Mouse (Mus musculus) adrenal gland, adult 2 months (tissue): ENCODE results near the gene Nfkbil1. TPM values are rescaled to one million over a fixed set of nuclear protein-coding genes. Genes with fewer than 3 reads are reported as not detected.

ENCODE experiments used
- DNase-seq: peaks from one replicate; pipeline ENCODE4 v3.0.0; 2021
- microRNA-seq, 2 experiments: library from miRNA; unstranded; fragments of <30 nt; microRNA quantifications; one replicate each; pipeline ENCODE4 v1.2.0; 2021
- polyA plus RNA-seq: library from polyadenylated mRNA; depleted of rRNA; stranded (reverse); fragments of >200 nt; gene quantifications from 2 replicates; pipeline ENCODE4 v1.2.3, GENCODE M21; 2012; rRNA removed
- total RNA-seq, 2 experiments: library from RNA; stranded (reverse); gene quantifications; 2 replicates each; pipeline ENCODE4 v1.2.3; 2021

The Nfkbil1 gene
- total and polyA plus RNA-seq, 3 experiments = 14.1 to 52.3 (median 19.4) TPM

DNA sequence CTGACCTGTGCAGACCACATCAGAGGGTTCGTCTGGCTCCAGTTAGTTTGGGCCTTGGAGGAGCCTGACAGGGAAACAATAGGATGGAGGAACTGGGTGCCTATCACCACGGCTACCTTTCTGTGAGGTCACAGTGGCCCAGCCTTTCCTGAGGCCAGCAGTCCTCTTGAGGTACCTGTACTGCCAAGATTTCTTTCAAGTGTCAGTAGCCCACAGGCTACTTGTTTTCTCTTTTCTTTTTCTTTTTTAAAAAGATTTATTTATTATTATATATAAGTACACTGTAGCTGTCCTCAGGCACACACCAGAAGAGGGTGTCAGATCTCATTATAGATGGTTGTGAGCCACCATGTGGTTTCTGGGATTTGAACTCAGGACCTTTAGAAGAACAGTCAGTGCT, 59.6 kb downstream of the Nfkbil1 start, which contains the start of gene Aif1:
Gene Aif1, minus strand, starts transcription at position 101 of the 400 bp plus-strand sequence.
- no peak for DNase-seq

DNA sequence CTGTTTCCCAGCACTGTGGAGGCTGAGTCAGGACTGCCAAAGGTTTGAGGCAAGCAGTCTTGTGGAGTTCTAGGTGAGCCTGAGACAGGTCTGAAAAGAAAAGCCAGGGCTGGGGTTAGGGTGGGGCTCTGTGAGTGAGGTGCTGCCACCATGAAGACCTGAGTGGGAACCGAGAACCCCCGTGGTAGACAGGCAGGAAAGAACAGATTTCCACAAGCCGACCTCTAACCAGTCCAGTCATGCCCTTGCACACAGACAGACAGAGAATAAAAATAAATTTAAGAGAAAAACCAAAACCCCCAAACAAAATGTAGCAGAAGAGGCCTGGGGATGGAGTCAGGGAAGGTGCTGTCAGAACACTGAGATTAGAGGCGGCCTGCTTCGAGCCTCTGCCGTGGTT, 60.2 kb downstream of the Nfkbil1 start:
- no peak for DNase-seq

DNA sequence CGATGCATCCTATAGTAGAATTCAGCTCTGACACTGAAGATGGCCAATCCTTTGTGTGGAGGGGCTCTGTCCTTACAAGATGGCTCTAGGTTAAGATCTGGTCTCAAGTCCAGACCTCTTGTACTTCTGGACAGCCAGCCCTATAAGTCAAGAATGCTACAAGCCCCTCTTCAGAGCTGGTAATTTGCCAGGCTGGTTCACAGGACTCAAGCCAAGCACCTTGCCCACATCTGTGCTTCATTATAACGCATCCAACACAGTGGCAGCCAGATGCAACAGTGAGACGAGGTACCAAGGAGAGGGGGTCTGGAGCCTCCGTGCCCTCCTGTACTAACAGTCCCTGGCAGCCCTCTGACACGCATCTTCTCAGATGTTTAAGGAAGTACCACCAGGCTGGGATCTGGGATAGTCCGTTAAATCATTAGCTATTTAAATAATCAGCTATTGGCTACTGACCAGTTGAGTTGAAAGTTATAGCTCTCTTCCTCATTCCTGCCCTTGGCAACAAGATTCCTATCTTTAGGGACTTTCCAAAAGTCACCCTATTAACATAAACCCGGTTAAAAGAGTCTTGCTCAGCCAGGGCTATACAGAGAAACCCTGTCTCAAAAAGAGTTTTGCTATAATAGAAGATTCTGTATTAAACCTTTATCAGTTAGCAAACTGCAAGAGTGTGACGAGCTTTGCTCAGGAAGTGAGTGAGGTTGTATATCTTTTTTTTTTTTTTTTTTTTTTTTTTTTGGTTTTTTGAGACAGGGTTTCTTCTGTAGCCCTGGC, 61.2 kb downstream of the Nfkbil1 start:
- no peak for DNase-seq

DNA sequence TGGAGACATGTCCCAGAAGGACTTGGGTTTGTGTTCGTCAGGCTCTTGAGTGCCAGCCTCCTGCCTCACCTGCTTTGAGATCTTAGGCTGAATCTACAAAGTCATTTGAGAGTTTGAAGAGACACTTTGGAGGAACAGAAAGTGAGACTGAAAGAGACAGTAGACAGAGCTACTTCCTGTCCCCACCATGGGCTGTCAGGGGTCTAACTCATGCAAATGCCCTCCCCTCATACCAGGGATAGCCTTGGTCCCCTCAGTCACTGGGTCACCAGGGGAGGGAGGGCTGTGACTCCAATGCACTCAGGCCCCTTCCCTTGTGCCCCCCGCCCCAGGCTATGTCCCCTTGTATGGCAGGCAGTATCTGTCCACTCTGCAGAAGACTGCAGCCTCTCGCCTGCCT, 62.3 kb downstream of the Nfkbil1 start:
- no peak for DNase-seq

DNA sequence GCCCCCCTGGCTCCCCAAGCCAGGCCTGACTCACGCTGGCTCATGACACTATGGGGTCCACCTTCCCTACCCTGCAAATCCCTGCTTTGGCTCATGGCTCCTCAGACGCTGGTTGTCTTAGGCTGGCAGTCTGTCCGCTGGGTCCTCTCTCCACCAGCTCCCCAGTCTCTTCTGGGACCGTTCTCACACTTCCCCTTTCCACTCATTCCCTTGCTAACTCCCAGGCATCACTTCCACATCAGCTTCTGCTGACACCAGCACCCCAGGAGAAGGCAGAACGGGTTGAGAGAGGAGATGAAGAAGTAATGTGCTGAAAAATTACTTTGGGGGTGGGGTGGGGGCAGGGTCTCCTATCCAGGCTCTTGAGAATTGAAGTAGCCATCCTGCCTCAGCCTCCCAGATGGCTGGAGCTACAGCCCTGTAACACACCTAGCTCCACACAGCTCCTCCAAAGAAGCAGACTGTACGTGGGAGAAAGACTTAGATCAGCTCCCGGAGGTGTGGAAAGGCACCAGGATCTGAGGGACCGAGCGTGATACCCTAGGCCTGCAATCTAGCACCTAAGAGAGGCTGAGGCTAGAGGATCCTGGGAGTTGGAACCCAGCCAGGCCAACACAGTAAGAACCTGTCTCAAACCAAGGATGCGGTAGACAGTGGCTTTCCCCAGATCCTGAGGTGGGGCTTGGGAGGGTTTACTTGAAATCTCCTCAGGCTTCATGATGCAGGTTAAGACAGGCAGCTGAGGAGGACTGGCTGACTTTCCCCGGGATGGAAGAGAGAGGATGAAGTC, 63.0 kb downstream of the Nfkbil1 start:
- DNase-seq = no peak

Small RNAs within 50 kb of the gene (microRNA-seq; reads per million reads assigned to microRNA genes)
- gene Mir6973a = 0 reads per million in 2 experiments
- gene Mir6974 = 0 reads per million in 2 experiments
- 0 reads per million in 2 experiments for gene Mir6975
- gene Mir8094 = 0 reads per million in 2 experiments

Other genes starting within 250 kb of the Nfkbil1 start
Only the 30 nearest of the 35 such genes appear.
- under 1 TPM; 0.75 to 0.93 TPM for gene Msh5, start 189.0 kb downstream of the Nfkbil1 start, total RNA-seq
- gene Msh5, start 189.0 kb downstream of the Nfkbil1 start, polyA plus RNA-seq = 1.3 and 1.7 TPM in 2 replicates
- 100 to 1,000 TPM in 1 of 2 experiments, 10 to 100 TPM in 1; 80.8 to 136 TPM for gene Clic1, start 185.8 kb downstream of the Nfkbil1 start, total RNA-seq
- gene Clic1, start 185.8 kb downstream of the Nfkbil1 start, polyA plus RNA-seq = 62.2 and 64.1 TPM in 2 replicates
- 10 to 100 TPM in 1 of 2 experiments, 1 to 10 TPM in 1; 7.2 to 26.6 TPM for gene Ddah2, start 176.8 kb downstream of the Nfkbil1 start, total RNA-seq
- gene Ddah2, start 176.8 kb downstream of the Nfkbil1 start, polyA plus RNA-seq = 25.9 and 35.6 TPM in 2 replicates
- not detected for gene Ly6g6c, start 170.4 kb downstream of the Nfkbil1 start, total RNA-seq
- gene Ly6g6c, start 170.4 kb downstream of the Nfkbil1 start, polyA plus RNA-seq = not detected in 2 replicates
- not detected for gene Mpig6b, start 169.6 kb downstream of the Nfkbil1 start, total RNA-seq
- 0.06 TPM in 1 of 2 replicates, not detected in the other for gene Mpig6b, start 169.6 kb downstream of the Nfkbil1 start, polyA plus RNA-seq
- gene Ly6g6e, start 158.9 kb downstream of the Nfkbil1 start, total RNA-seq = not detected
- gene Ly6g6e, start 158.9 kb downstream of the Nfkbil1 start, polyA plus RNA-seq = 0.21 and 0.34 TPM in 2 replicates
- gene Ly6g6d, start 157.7 kb downstream of the Nfkbil1 start, total RNA-seq = under 1 TPM in 1 of 2 experiments, not detected in 1; 0.45 TPM
- 0.57 and 1.1 TPM in 2 replicates for gene Ly6g6d, start 157.7 kb downstream of the Nfkbil1 start, polyA plus RNA-seq
- gene Ly6g6f, start 150.2 kb downstream of the Nfkbil1 start, total RNA-seq = not detected
- not detected in 2 replicates for gene Ly6g6f, start 150.2 kb downstream of the Nfkbil1 start, polyA plus RNA-seq
- 10 to 100 TPM; 71.8 to 95.8 TPM for gene Abhd16a, start 146.5 kb downstream of the Nfkbil1 start, total RNA-seq
- 219 and 291 TPM in 2 replicates for gene Abhd16a, start 146.5 kb downstream of the Nfkbil1 start, polyA plus RNA-seq
- gene Ly6g5c, start 127.5 kb downstream of the Nfkbil1 start, total RNA-seq = not detected
- not detected in 2 replicates for gene Ly6g5c, start 127.5 kb downstream of the Nfkbil1 start, polyA plus RNA-seq
- under 1 TPM; 0.23 to 0.35 TPM for gene Ly6g5b, start 120.4 kb downstream of the Nfkbil1 start, total RNA-seq
- gene Ly6g5b, start 120.4 kb downstream of the Nfkbil1 start, polyA plus RNA-seq = 0.42 and 0.52 TPM in 2 replicates
- gene Gpank1, start 114.3 kb downstream of the Nfkbil1 start, total RNA-seq = 10 to 100 TPM; 12.4 to 12.8 TPM
- gene Gpank1, start 114.3 kb downstream of the Nfkbil1 start, polyA plus RNA-seq = 13.3 and 15.8 TPM in 2 replicates
- 100 to 1,000 TPM; 212 to 337 TPM for gene Csnk2b, start 113.7 kb downstream of the Nfkbil1 start, total RNA-seq
- gene Csnk2b, start 113.7 kb downstream of the Nfkbil1 start, polyA plus RNA-seq = 358 and 360 TPM in 2 replicates
- gene D17H6S53E, start 109.4 kb downstream of the Nfkbil1 start, total RNA-seq = 10 to 100 TPM; 23.4 to 32.0 TPM
- gene D17H6S53E, start 109.4 kb downstream of the Nfkbil1 start, polyA plus RNA-seq = 27.7 and 45.5 TPM in 2 replicates
- under 1 TPM in 1 of 2 experiments, not detected in 1; 0.78 TPM for gene Apom, start 103.7 kb downstream of the Nfkbil1 start, total RNA-seq
- gene Apom, start 103.7 kb downstream of the Nfkbil1 start, polyA plus RNA-seq = 0.22 TPM in 1 of 2 replicates, not detected in the other
- 100 to 1,000 TPM; 389 to 403 TPM for gene Bag6, start 100.6 kb downstream of the Nfkbil1 start, total RNA-seq
- 433 and 470 TPM in 2 replicates for gene Bag6, start 100.6 kb downstream of the Nfkbil1 start, polyA plus RNA-seq
- gene Prrc2a, start 70.9 kb downstream of the Nfkbil1 start, total RNA-seq = 100 to 1,000 TPM; 205 to 258 TPM
- 598 and 625 TPM in 2 replicates for gene Prrc2a, start 70.9 kb downstream of the Nfkbil1 start, polyA plus RNA-seq
- 1 to 10 TPM; 3.4 to 6.4 TPM for gene Aif1, start 59.7 kb downstream of the Nfkbil1 start, total RNA-seq
- gene Aif1, start 59.7 kb downstream of the Nfkbil1 start, polyA plus RNA-seq = 0.30 and 0.46 TPM in 2 replicates
- 1 to 10 TPM; 5.0 to 7.6 TPM for gene Lst1, start 47.4 kb downstream of the Nfkbil1 start, total RNA-seq
- 3.6 and 4.6 TPM in 2 replicates for gene Lst1, start 47.4 kb downstream of the Nfkbil1 start, polyA plus RNA-seq
- 1 to 10 TPM; 1.8 to 7.7 TPM for gene Ltb, start 41.4 kb downstream of the Nfkbil1 start, total RNA-seq
- 5.8 and 8.5 TPM in 2 replicates for gene Ltb, start 41.4 kb downstream of the Nfkbil1 start, polyA plus RNA-seq
- under 1 TPM; 0.35 to 0.52 TPM for gene Tnf, start 33.8 kb downstream of the Nfkbil1 start, total RNA-seq
- gene Tnf, start 33.8 kb downstream of the Nfkbil1 start, polyA plus RNA-seq = 0.62 and 1.0 TPM in 2 replicates
- under 1 TPM; 0.26 to 0.35 TPM for gene Lta, start 30.4 kb downstream of the Nfkbil1 start, total RNA-seq
- 0.18 and 0.33 TPM in 2 replicates for gene Lta, start 30.4 kb downstream of the Nfkbil1 start, polyA plus RNA-seq
- not detected for gene Gm16181, start 15.0 kb downstream of the Nfkbil1 start, total RNA-seq
- gene Gm16181, start 15.0 kb downstream of the Nfkbil1 start, polyA plus RNA-seq = 0.31 and 1.3 TPM in 2 replicates
- gene Atp6v1g2, start 2.1 kb downstream of the Nfkbil1 start, total RNA-seq = 1 to 10 TPM; 5.6 to 5.7 TPM
- gene Atp6v1g2, start 2.1 kb downstream of the Nfkbil1 start, polyA plus RNA-seq = 7.2 and 8.5 TPM in 2 replicates
- 100 to 1,000 TPM; 192 to 200 TPM for gene Ddx39b, start 6.0 kb upstream of the Nfkbil1 start, total RNA-seq
- 164 and 180 TPM in 2 replicates for gene Ddx39b, start 6.0 kb upstream of the Nfkbil1 start, polyA plus RNA-seq
- 100 to 1,000 TPM; 172 to 281 TPM for gene H2-D1, start 26.9 kb upstream of the Nfkbil1 start, total RNA-seq
- gene H2-D1, start 26.9 kb upstream of the Nfkbil1 start, polyA plus RNA-seq = 473 and 543 TPM in 2 replicates
- gene H2-Q1, start 84.6 kb upstream of the Nfkbil1 start, total RNA-seq = 1 to 10 TPM in 1 of 2 experiments, under 1 TPM in 1; 0.98 to 3.6 TPM
- gene H2-Q1, start 84.6 kb upstream of the Nfkbil1 start, polyA plus RNA-seq = 0.04 TPM in 1 of 2 replicates, not detected in the other
- 1 to 10 TPM in 1 of 2 experiments, under 1 TPM in 1; 0.61 to 2.5 TPM for gene H2-Q2, start 106.5 kb upstream of the Nfkbil1 start, total RNA-seq
- 0.27 TPM in 1 of 2 replicates, not detected in the other for gene H2-Q2, start 106.5 kb upstream of the Nfkbil1 start, polyA plus RNA-seq
- 10 to 100 TPM; 21.1 to 28.8 TPM for gene H2-Q4, start 143.8 kb upstream of the Nfkbil1 start, total RNA-seq
- gene H2-Q4, start 143.8 kb upstream of the Nfkbil1 start, polyA plus RNA-seq = 183 and 203 TPM in 2 replicates
- gene H2-Q6, start 189.1 kb upstream of the Nfkbil1 start, total RNA-seq = 1 to 10 TPM; 3.3 to 7.9 TPM
- gene H2-Q6, start 189.1 kb upstream of the Nfkbil1 start, polyA plus RNA-seq = 23.0 and 24.7 TPM in 2 replicates